Mouse (Mus musculus) heart, postnatal 0 days (tissue): ENCODE measurements around the gene Dclk3.

Source experiments
- CTCF ChIP-seq: IDR thresholded peaks from 2 replicates; pipeline ENCODE4 v1.5.1; 2016; ENCODE audit warnings: antibody characterized with exemption, control low read depth, low read depth
- EP300 ChIP-seq: IDR thresholded peaks from 2 replicates; pipeline ENCODE4 v1.6.1; 2016; ENCODE audit warnings: antibody characterized with exemption, low read depth

DNA sequence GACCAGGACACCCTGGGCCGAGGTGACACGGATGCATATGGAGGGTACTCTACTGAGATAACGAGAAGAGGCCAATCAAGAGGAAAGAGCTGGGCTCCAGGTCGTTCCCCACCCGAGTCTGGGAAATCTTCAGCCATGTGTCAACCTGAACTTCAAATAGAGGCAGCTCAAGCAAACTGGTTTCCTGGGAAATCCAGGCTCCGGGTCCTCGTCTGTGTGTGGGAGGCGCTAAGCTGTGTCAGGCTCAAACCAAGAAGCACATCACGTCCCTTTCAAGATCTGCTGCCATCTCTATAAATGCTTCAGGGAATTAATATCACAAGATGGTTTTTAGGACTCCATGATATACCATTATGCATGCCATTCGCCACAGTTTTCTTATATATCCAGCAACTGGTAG is 30.5 kb upstream of the Dclk3 start:
- no peak for TF ChIP-seq CTCF
- TF ChIP-seq EP300: no peak
